Mouse (Mus musculus) CH12.LX (cell line): ENCODE results near the gene Abhd14a. TPM values are rescaled to one million over a fixed set of nuclear protein-coding genes. Genes with fewer than 3 reads are reported as not detected.

Experiments used
- DNase-seq: peaks from one replicate; pipeline ENCODE4 v3.0.0-alpha.2; 2013; ENCODE audit errors: extremely low read depth
- H3K27ac ChIP-seq: 2 replicates; pipeline ENCODE4 v1.5.1; 2012; ENCODE audit warnings: low read depth, mild to moderate bottlenecking, control low read depth, moderate library complexity; ENCODE audit not compliant: insufficient read depth
- H3K27me3 ChIP-seq: replicated peaks from 2 replicates; pipeline ENCODE3; 2012; ENCODE audit warnings: inconsistent platforms
- H3K36me3 ChIP-seq, 2 experiments: replicated peaks in 1 of 2; 2 replicates each; pipeline versions ENCODE3 to v1.6.1; 2012; ENCODE audit warnings: inconsistent platforms in 1 of 2, low read length in 1 of 2, mild to moderate bottlenecking in 1 of 2, mixed read lengths in 1 of 2, moderate library complexity in 1 of 2; ENCODE audit not compliant: control insufficient read depth in 1 of 2, insufficient read depth in 1 of 2
- H3K4me1 ChIP-seq, 2 experiments: 2 replicates each; pipeline ENCODE4 v1.6.1; 2012; ENCODE audit warnings: inconsistent platforms in 1 of 2, moderate library complexity in 1 of 2; ENCODE audit not compliant: insufficient read depth in 2 of 2, control insufficient read depth in 1 of 2
- H3K4me2 ChIP-seq: 2 replicates; pipeline ENCODE4 v1.6.1; 2012; ENCODE audit warnings: low read depth, mild to moderate bottlenecking, control low read depth; ENCODE audit not compliant: poor library complexity, insufficient read depth, severe bottlenecking
- H3K4me3 ChIP-seq, 3 experiments: fragments of 150-350 bp in 1 of 3; sonication (generic) in 1 of 3; replicated peaks in 1 of 3; 2 replicates each; pipeline versions ENCODE3 to v1.5.1; 2011 to 2012; ENCODE audit warnings: low read depth in 2 of 3, low read length in 2 of 3, mild to moderate bottlenecking in 2 of 3, moderate library complexity in 2 of 3, control low read depth in 1 of 3, improper control_type of control experiment in 1 of 3, inconsistent platforms in 1 of 3, mixed read lengths in 1 of 3; ENCODE audit not compliant: poor library complexity in 1 of 3
- H3K79me2 ChIP-seq: replicated peaks from 2 replicates; pipeline ENCODE4 v1.6.1; 2012; ENCODE audit warnings: mild to moderate bottlenecking, moderate library complexity; ENCODE audit not compliant: control insufficient read depth, poor library complexity, insufficient read depth, severe bottlenecking; ENCODE audit errors: extremely low read depth
- H3K9ac ChIP-seq: 2 replicates; pipeline ENCODE4 v1.6.1; 2012; ENCODE audit warnings: low read depth, mild to moderate bottlenecking, control low read depth, moderate library complexity; ENCODE audit not compliant: insufficient read depth
- H3K9me3 ChIP-seq: replicated peaks from 2 replicates; pipeline ENCODE3; 2012; ENCODE audit warnings: low read length, inconsistent platforms, mixed read lengths
- CHD1 ChIP-seq: IDR thresholded peaks from 2 replicates; pipeline ENCODE4 v1.6.1; 2012; ENCODE audit warnings: low read depth, low read length, improper control_type of control experiment, inconsistent platforms
- CHD2 ChIP-seq: IDR thresholded peaks from 2 replicates; pipeline ENCODE4 v1.6.1; 2011; ENCODE audit warnings: low read length, improper control_type of control experiment
- CTCF ChIP-seq, 2 experiments: IDR thresholded peaks in 1 of 2; conservative IDR thresholded peaks in 1 of 2; 2 replicates each; pipeline ENCODE4 v1.5.1; 2011 to 2012; ENCODE audit warnings: low read depth in 2 of 2, low read length in 2 of 2, improper control_type of control experiment in 1 of 2, inconsistent platforms in 1 of 2, mild to moderate bottlenecking in 1 of 2, moderate library complexity in 1 of 2
- E2F4 ChIP-seq: IDR thresholded peaks from 2 replicates; pipeline ENCODE4 v1.6.1; 2011; ENCODE audit warnings: low read depth, low read length, improper control_type of control experiment; ENCODE audit not compliant: insufficient replicate concordance
- ELF1 ChIP-seq: IDR thresholded peaks from 2 replicates; pipeline ENCODE4 v1.6.1; 2014; ENCODE audit warnings: low read depth, mild to moderate bottlenecking, inconsistent platforms, low read length, improper control_type of control experiment
- EP300 ChIP-seq: IDR thresholded peaks from 2 replicates; pipeline ENCODE4 v1.6.1; 2011; ENCODE audit warnings: low read length, improper control_type of control experiment
- HCFC1 ChIP-seq: IDR thresholded peaks from 2 replicates; pipeline ENCODE4 v1.6.1; 2012; ENCODE audit warnings: low read depth, mild to moderate bottlenecking, inconsistent platforms, low read length, improper control_type of control experiment
- KAT2A ChIP-seq: IDR thresholded peaks from 2 replicates; pipeline ENCODE4 v1.6.1; 2012; ENCODE audit warnings: low read length, improper control_type of control experiment, inconsistent platforms; ENCODE audit not compliant: insufficient replicate concordance
- MAX ChIP-seq: IDR thresholded peaks from 2 replicates; pipeline ENCODE4 v1.6.1; 2011; ENCODE audit warnings: low read length, improper control_type of control experiment
- MEF2A ChIP-seq: IDR thresholded peaks from 2 replicates; pipeline ENCODE4 v1.6.1; 2014; ENCODE audit warnings: low read depth, mild to moderate bottlenecking, inconsistent platforms, low read length, improper control_type of control experiment, borderline replicate concordance
- NELFE ChIP-seq: IDR thresholded peaks from 2 replicates; pipeline ENCODE4 v1.6.1; 2011; ENCODE audit warnings: low read depth, low read length, improper control_type of control experiment
- NRF1 ChIP-seq: IDR thresholded peaks from 2 replicates; pipeline ENCODE4 v1.6.1; 2014; ENCODE audit warnings: low read depth, mild to moderate bottlenecking, inconsistent platforms, low read length, improper control_type of control experiment, moderate library complexity
- PAX5 ChIP-seq: IDR thresholded peaks from 2 replicates; pipeline ENCODE4 v1.6.1; 2012; ENCODE audit warnings: low read length, inconsistent platforms, mixed read lengths
- POLR2A ChIP-seq: IDR thresholded peaks from 2 replicates; pipeline ENCODE4 v1.6.1; 2011; ENCODE audit warnings: low read depth, mild to moderate bottlenecking, improper control_type of control experiment, low read length
- POLR2AphosphoS2 ChIP-seq: IDR thresholded peaks from 2 replicates; pipeline ENCODE4 v1.6.1; 2011; ENCODE audit warnings: low read depth, low read length, improper control_type of control experiment
- RCOR1 ChIP-seq: conservative IDR thresholded peaks from 2 replicates; pipeline ENCODE4 v1.6.1; 2012; ENCODE audit warnings: low read depth, mild to moderate bottlenecking, inconsistent platforms, low read length, improper control_type of control experiment
- SIN3A ChIP-seq: IDR thresholded peaks from 2 replicates; pipeline ENCODE4 v1.6.1; 2012; ENCODE audit warnings: low read length, improper control_type of control experiment, inconsistent platforms
- SMC3 ChIP-seq: IDR thresholded peaks from 2 replicates; pipeline ENCODE4 v1.6.1; 2011; ENCODE audit warnings: low read depth, low read length, improper control_type of control experiment
- USF1 ChIP-seq: IDR thresholded peaks from 2 replicates; pipeline ENCODE4 v1.6.1; 2014; ENCODE audit warnings: low read depth, mild to moderate bottlenecking, inconsistent platforms, low read length, improper control_type of control experiment
- USF2 ChIP-seq: conservative IDR thresholded peaks from 2 replicates; pipeline ENCODE4 v1.6.1; 2011; ENCODE audit warnings: low read depth, low read length, improper control_type of control experiment
- ZKSCAN1 ChIP-seq: IDR thresholded peaks from 2 replicates; pipeline ENCODE4 v1.6.1; 2012; ENCODE audit warnings: low read depth, inconsistent platforms, low read length, improper control_type of control experiment, borderline replicate concordance
- ZNF384 ChIP-seq: IDR thresholded peaks from 2 replicates; pipeline ENCODE4 v1.6.1; 2012; ENCODE audit warnings: low read depth, low read length, improper control_type of control experiment, inconsistent platforms
- dilution Hi-C: fragments of 300-500 bp; cut with MboI; formaldehyde crosslinking; loops from 2 replicates; pipeline ENCODE4 v1.14.3; 2020; ENCODE audit warnings: low sequenced_read_pairs; ENCODE audit not compliant: extremely low pct_unique_long_range_greater_than_20kb, extremely low pct_ligation_motif_present
- in situ Hi-C: fragments of 300-500 bp; cut with MboI; formaldehyde crosslinking; loops from 3 replicates; pipeline ENCODE4 v1.14.3; 2019; ENCODE audit warnings: low sequenced_read_pairs, low pct_ligation_motif_present, low pct_unique_long_range_greater_than_20kb, mixed read lengths
- polyA plus RNA-seq: library from polyadenylated mRNA; unstranded; fragments of >175 nt; gene quantifications from 2 replicates; pipeline ENCODE4 v1.2.1, GENCODE M21; 2012; ENCODE audit warnings: low read depth; ENCODE audit not compliant: insufficient read length
- total RNA-seq, 2 experiments: library from RNA; depleted of rRNA; stranded (reverse); fragments of 300-350 nt in 1 of 2; fragments of >200 nt in 1 of 2; gene quantifications; 2 replicates each; pipeline ENCODE4 v1.2.3; 2012 to 2014

Abhd14a gene
- total and polyA plus RNA-seq, 3 experiments = 18.2 to 23.3 (median 20.4) TPM

- Histone ChIP-seq H3K4me1 (no peaks in the 10 kb centered on the region), H3K9ac (no peak overlapping the region), H3K4me3 (no peak overlapping the region), H3K27me3 (no peaks in the 10 kb centered on the region), H3K36me3 (peaks cover 43 to 63% of the 10 kb centered on the region in 2 experiments), H3K79me2 (no peaks in the 10 kb centered on the region), H3K9me3 (peaks cover 16% of the 10 kb centered on the region), H3K4me2 (no peak overlapping the region), H3K27ac (no peak overlapping the region)
- TF ChIP-seq NELFE (no peak), PAX5 (no peak), CHD2 (no peak), USF2 (no peak), SMC3 (no peak), USF1 (no peak), CTCF (conservative IDR thresholded peaks at IDR 0.05 in 1 of 2, IDR thresholded peaks at IDR 0.05 in 1 of 2; ENCODE audit: low read depth in 2 of 2, low read length in 2 of 2) (no peak), POLR2A (no peak), ZKSCAN1 (no peak), POLR2AphosphoS2 (no peak), NRF1 (no peak), HCFC1 (no peak), SIN3A (no peak), ELF1 (no peak), ZNF384 (no peak), MEF2A (no peak), E2F4 (no peak)
- DNase-seq = no peak
- dilution Hi-C loops = no loop called here
- in situ Hi-C loops = no loop called here
Measured at GRCm38 (mm10) chr9:106464751-106465541, 17.5 kb upstream of the Abhd14a start.

DNA sequence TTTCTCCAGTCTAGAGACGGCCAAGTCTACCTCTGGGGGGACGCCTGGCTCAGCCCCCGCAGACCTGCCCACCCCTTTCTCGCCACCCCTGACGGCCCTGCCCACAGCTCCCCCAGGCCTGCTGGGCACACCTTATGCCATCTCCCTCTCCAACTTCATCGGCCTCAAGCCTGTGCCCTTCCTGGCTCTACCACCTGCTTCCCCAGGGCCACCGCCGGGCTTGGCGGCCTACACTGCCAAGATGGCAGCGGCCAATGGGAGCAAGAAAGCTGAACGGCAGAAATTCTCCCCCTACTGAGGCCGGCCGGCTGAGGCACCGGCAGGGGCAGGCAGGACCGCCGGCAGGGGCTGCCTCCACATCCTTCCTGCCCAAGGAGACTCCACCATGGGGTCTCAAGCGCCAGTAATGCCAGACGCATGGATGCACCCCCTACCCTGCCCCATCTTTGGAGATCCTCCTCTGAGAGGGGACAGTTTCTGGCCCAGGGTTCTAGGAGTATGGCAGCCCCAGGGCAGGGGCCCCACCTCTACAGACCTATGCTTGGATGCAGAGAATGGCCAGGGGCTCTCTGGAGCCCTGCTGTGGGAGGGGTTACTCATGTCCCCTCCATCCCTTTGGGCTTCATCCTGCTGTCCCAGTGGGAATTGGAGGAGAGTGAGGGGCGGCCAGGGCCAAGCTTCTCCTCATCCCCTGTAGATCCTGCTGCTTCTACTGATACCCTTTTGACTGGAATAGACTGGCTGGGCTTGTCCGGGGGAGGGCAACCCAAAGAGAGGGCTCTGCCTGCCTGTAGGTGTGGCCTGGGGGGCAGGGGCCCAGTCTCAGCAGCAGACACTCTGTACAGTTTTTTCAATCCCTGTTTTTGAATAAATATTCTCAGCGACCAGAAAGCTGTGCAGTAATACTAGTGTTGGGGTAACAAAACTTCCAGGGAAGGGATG, 15.9 kb upstream of the Abhd14a start:
- Histone ChIP-seq H3K79me2 (no peaks in the 10 kb centered on the region), H3K4me1 (peaks cover 0 to 5% of the 10 kb centered on the region in 2 experiments; a peak in 1 of 4 replicates)
- no peak for DNase-seq
- no peak for TF ChIP-seq ZKSCAN1
- no peak for TF ChIP-seq SMC3
- no peak for TF ChIP-seq ZNF384
- no peak for TF ChIP-seq MAX
- TF ChIP-seq KAT2A = no peak
- TF ChIP-seq EP300 = no peak
- no peak for TF ChIP-seq RCOR1
- no peak for TF ChIP-seq ELF1
- TF ChIP-seq E2F4 = no peak
- no peak for TF ChIP-seq POLR2AphosphoS2
- TF ChIP-seq CHD1 = no peak
- no peak for TF ChIP-seq SIN3A
- no peak for TF ChIP-seq HCFC1
- TF ChIP-seq, all 38 proteins: peak for 0
- dilution Hi-C loops = no loop called here
- Histone ChIP-seq H3K4me2 (no peak overlapping the region), H3K27me3 (no peaks in the 10 kb centered on the region), H3K4me3 (no peak overlapping the region), H3K36me3 (peaks cover 45 to 68% of the 10 kb centered on the region in 2 experiments), H3K9me3 (peaks cover 16% of the 10 kb centered on the region), H3K27ac (no peak overlapping the region), H3K9ac (no peak overlapping the region)
- in situ Hi-C loops = no loop called here
